ENCODE assay signal across 15 mouse cellular contexts in genomic region chr4:153451516-153451915, GRCm38 (mm10). TPM values are rescaled to one million over a fixed set of nuclear protein-coding genes. Genes with fewer than 3 reads are reported as not detected.
"Had no signal": no experiment of that assay in that cellular context is flagged by ENCODE, and none has a peak within 500 bp of the region (broad histone marks: within the 10 kb centered on the region; RNA-seq: fewer than 3 reads in every experiment).

No protein-coding gene starts in this region.

- DNase-seq: lung, adult 18-20 months; lung, embryonic 14.5 days; lung, postnatal 10 days; lung, postnatal 4 days; midbrain, embryonic 14.5 days; right cerebral cortex, postnatal 14 days; right cerebral cortex, postnatal 4 days; spleen, adult 18-20 months; thymus, adult 2 months; thymus, postnatal 25 days; thymus, postnatal 4 days had no signal

RNA-seq across cellular contexts. Expression of gene Ajap1, which starts 31.1 kb away (rescaled TPM):
- total RNA-seq: megakaryocyte, adult 5-6 weeks; megakaryocyte-erythroid progenitor cell, adult 5-6 weeks; neutrophil, adult 5-6 weeks had no signal
- polyA plus RNA-seq: lung, embryonic 14.5 days; myocyte had no signal
